Mouse (Mus musculus) midbrain, embryonic 15.5 days (tissue): ENCODE measurements at regions not wholly inside any gene's neighbourhood (a gene's known extent, or its start where the extent isn't known, plus 50 kb on each side); places are given as distances from the start of the nearest gene placed in this dataset.
A peak's percentile ranks its signal among the peaks of the same experiment; 100 is the strongest.

Experiments
- ATAC-seq: fragments of 200-750 bp; cut with Nextera tagmentation; replicated peaks from 2 replicates; pipeline ENCODE4 v1.8.0; 2017; ENCODE audit warnings: moderate TSS enrichment
- H3K27ac ChIP-seq: fragments of 300-500 bp; sonication (generic); 2 replicates; pipeline ENCODE4 v1.5.1; 2015; ENCODE audit warnings: mild to moderate bottlenecking, inconsistent platforms
- H3K27me3 ChIP-seq: fragments of 300-500 bp; sonication (generic); replicated peaks from 2 replicates; pipeline ENCODE4 v1.6.1; 2015; ENCODE audit warnings: inconsistent platforms
- H3K36me3 ChIP-seq: fragments of 300-500 bp; sonication (generic); replicated peaks from 2 replicates; pipeline ENCODE4 v1.6.1; 2015; ENCODE audit warnings: inconsistent platforms
- H3K4me1 ChIP-seq: fragments of 300-500 bp; sonication (generic); 2 replicates; pipeline ENCODE4 v1.6.1; 2015; ENCODE audit warnings: inconsistent platforms
- H3K4me2 ChIP-seq: fragments of 300-500 bp; sonication (generic); 2 replicates; pipeline ENCODE4 v1.6.1; 2015; ENCODE audit warnings: inconsistent platforms, mild to moderate bottlenecking, moderate library complexity
- H3K4me3 ChIP-seq: fragments of 300-500 bp; sonication (generic); 2 replicates; pipeline ENCODE4 v1.5.1; 2015; ENCODE audit warnings: mild to moderate bottlenecking, inconsistent platforms
- H3K9ac ChIP-seq: fragments of 300-500 bp; sonication (generic); 2 replicates; pipeline ENCODE4 v1.6.1; 2015; ENCODE audit warnings: mild to moderate bottlenecking, inconsistent platforms
- H3K9me3 ChIP-seq: fragments of 300-500 bp; sonication (generic); 2 replicates; pipeline ENCODE4 v1.6.1; 2016; ENCODE audit warnings: inconsistent platforms
- WGBS: fragments of 180-500 bp; shearing (Covaris S2); methylation state at CpG from one replicate; pipeline ENCODE4 v1.1.7; 2015; ENCODE audit warnings: mixed read lengths; 5-methylcytosine and 5-hydroxymethylcytosine counted together

GRCm38 (mm10) chr4:79530968-79531620, 1302.8 kb upstream of the Tyrp1 start:
- no peaks in the 10 kb centered on the region for H3K9me3 ChIP-seq
- peak; percentile 55 for ATAC-seq
- no peak overlapping the region for H3K4me2 ChIP-seq
- H3K27me3 ChIP-seq, result no peaks in the 10 kb centered on the region
- peaks cover 14% of the 10 kb centered on the region for H3K4me1 ChIP-seq
- no peaks in the 10 kb centered on the region for H3K36me3 ChIP-seq
- H3K27ac ChIP-seq, result peak overlapping the region; percentile 75
- no peak overlapping the region for H3K4me3 ChIP-seq
- no peak overlapping the region for H3K9ac ChIP-seq
- 42% methylated on average over 6 of the region's 6 CpGs for WGBS

- H3K4me1 ChIP-seq, result peaks cover 14% of the 10 kb centered on the region
- 32% methylated on average over 2 of the region's 2 CpGs for WGBS
- peak overlapping the region; percentile 78 for H3K27ac ChIP-seq
- no peaks in the 10 kb centered on the region for H3K27me3 ChIP-seq
- H3K9me3 ChIP-seq, result no peaks in the 10 kb centered on the region
- no peak overlapping the region for H3K4me2 ChIP-seq
- no peak overlapping the region for H3K4me3 ChIP-seq
- H3K9ac ChIP-seq, result no peak overlapping the region
- no peaks in the 10 kb centered on the region for H3K36me3 ChIP-seq
- peak; percentile 46; the same call in 1 of the 2 replicates for ATAC-seq
Observed at GRCm38 (mm10) chr4:79531769-79532168, 1302.2 kb upstream of the Tyrp1 start.

GRCm38 (mm10) chr4:79532420-79533066, 1301.4 kb upstream of the Tyrp1 start:
- no peak overlapping the region for H3K9ac ChIP-seq
- H3K9me3 ChIP-seq, result no peaks in the 10 kb centered on the region
- peaks cover 14% of the 10 kb centered on the region for H3K4me1 ChIP-seq
- peak; percentile 97 for ATAC-seq
- 19% methylated on average over 3 of the region's 3 CpGs for WGBS
- H3K4me2 ChIP-seq, result no peak overlapping the region
- H3K4me3 ChIP-seq, result no peak overlapping the region
- H3K27ac ChIP-seq, result peak overlapping the region; percentile 78
- no peaks in the 10 kb centered on the region for H3K27me3 ChIP-seq
- no peaks in the 10 kb centered on the region for H3K36me3 ChIP-seq

DNA sequence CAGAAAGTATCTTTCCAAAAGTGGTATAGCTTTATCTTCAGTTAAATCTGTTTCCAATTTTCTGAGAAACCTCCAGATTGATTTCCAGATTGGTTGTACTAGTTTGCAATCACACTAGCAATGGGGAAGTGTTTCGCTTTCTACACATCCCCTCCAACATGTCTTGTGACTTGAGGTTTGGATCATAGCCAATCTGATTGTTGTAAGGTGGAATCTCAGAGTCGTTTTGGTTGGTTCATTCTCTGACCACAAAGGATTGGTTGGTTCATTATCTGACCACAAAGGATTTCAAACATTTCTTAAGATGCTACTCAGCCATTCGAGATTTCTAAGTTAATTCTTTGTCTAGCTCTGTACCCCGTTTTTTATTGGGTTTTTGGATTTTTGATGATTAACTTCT, 1288.5 kb upstream of the Tyrp1 start:
- Histone ChIP-seq H3K4me1 (no peaks in the 10 kb centered on the region), H3K4me2 (no peak overlapping the region), H3K27ac (no peak overlapping the region), H3K9me3 (no peaks in the 10 kb centered on the region), H3K27me3 (no peaks in the 10 kb centered on the region), H3K36me3 (no peaks in the 10 kb centered on the region), H3K9ac (no peak overlapping the region), H3K4me3 (no peak overlapping the region)
- ATAC-seq, result no peak
- 80% methylated on average over 4 of the region's 4 CpGs for WGBS
